Mouse (Mus musculus) testis, adult 2 months (tissue): ENCODE measurements at regions not wholly inside any gene's neighbourhood (a gene's known extent, or its start where the extent isn't known, plus 50 kb on each side); places are given as distances from the start of the nearest gene placed in this dataset.

Experiments
- CTCF ChIP-seq: fragments of 200-500 bp; IDR thresholded peaks from 2 replicates; pipeline ENCODE4 v1.5.1; 2012; ENCODE audit warnings: low read depth, mild to moderate bottlenecking, inconsistent platforms, low read length, moderate library complexity; ENCODE audit not compliant: control insufficient read depth, insufficient read depth, insufficient replicate concordance
- POLR2A ChIP-seq: fragments of 200-500 bp; IDR thresholded peaks from 2 replicates; pipeline ENCODE4 v1.6.1; 2012; ENCODE audit warnings: low read depth, mild to moderate bottlenecking, inconsistent platforms, low read length, moderate library complexity; ENCODE audit not compliant: control insufficient read depth

- TF ChIP-seq POLR2A (no peak), CTCF (no peak)
Measured at GRCm38 (mm10) chr11:71945098-71945413, 92.3 kb downstream of the Aipl1 start.
